Mouse (Mus musculus): Measurements from ENCODE around the gene Krt86. TPM values are rescaled to one million over a fixed set of nuclear protein-coding genes. Genes with fewer than 3 reads are reported as not detected.

Krt86 gene
- polyA plus RNA-seq (2015; fragmentation: Illumina TruSeq; extraction: RNeasy Lipid Tissue Mini Kit (QIAGEN cat#74804); ENCODE audit: insufficient read depth, low replicate concordance), result not detected

GRCm38 (mm10) chr15:101472952-101473528, at the start of gene Krt86:
Krt86 (plus strand) TSS chr15:101473478.

DNA sequence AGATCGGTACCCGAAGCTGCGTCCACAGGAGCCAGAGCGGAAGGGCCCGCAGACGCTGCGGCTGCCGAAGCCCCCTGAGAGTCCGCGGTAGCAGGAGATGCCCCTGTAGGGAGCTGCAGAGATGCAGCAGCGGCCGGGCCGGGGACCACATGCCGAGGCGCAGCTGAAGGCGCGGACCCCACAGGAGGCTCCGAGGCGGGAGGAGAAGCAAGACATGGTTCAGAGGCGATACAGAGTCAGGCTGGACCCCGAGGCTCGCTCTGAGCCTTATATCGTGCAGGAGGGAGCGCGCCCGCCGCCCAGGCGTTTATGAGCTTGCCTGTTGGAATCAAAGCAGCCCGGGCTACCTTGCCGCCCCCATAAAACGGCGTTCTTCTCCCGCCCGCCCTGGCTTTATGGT, 34.7 kb upstream of the Krt86 start, which contains the start of gene Krt87:
Gene Krt87 (minus strand): TSS at position 250 of the 400 bp plus-strand sequence.

DNA sequence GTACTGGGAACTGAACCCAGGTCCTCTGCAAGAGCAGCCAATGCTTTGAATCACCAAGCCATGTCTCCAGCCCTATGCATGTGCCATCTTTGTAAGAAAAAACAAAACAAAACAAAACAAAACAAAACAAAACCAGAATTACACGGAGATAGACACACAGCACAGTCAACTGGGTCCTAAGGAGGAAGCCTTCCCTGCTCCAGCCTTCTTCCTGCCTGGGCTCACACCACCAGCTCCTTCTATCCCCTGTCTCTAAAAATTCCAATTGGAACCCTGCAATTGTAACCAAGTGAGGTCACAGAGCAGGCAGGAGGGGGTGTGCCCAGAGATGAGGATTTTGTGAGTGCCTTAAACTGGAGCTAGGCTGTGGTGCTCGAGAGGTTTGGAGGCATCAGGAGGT, 25.8 kb upstream of the Krt86 start, which contains the start of gene Krt88:
Gene Krt88 (plus strand): TSS at position 301 of the 400 bp plus-strand sequence.

DNA sequence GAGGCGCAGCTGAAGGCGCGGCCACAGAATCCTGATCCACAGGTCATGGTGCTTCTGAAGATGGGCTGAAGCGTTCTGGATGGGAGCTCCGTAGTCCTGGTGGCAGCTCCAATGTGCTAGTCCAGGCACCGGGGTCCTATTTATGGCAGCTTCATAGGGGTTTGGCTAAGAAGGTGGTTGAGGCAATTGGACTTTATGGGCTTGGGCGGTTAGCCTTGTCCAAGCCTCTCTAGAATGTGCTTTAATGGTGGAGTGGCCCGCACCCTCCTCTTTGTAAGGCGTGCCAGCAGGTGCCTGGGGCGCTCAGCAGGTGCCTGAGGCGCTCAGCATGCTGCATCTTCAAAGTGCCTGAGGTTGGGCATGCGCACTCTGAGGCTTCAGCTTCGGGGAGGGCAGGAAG, 9.6 kb upstream of the Krt86 start, which contains the start of gene Krt81:
Gene Krt81 (minus strand): TSS at position 101 of the 400 bp plus-strand sequence.

DNA sequence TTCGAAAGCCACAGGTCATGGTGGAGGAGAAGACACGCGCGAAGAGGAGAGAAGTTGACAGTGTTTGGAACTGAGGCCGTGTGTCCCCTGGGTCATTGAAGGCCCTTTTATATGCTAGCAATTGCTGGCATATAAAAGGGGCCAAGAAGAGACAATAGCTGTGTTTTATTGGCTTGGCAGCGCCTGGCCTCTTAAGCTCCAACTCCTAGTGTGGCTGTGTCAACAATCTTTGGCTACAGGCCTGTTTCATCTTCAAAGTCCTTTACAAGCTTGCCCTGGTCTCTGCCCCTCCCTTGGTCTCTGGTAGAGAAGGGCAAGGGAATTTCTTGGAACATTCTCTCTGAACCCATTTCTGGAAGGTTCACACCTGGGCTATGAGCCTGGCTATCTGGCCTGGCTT, 18.2 kb downstream of the Krt86 start, which contains the start of gene Krt83:
Gene Krt83 (minus strand): TSS at position 82 of the 400 bp plus-strand sequence.

DNA sequence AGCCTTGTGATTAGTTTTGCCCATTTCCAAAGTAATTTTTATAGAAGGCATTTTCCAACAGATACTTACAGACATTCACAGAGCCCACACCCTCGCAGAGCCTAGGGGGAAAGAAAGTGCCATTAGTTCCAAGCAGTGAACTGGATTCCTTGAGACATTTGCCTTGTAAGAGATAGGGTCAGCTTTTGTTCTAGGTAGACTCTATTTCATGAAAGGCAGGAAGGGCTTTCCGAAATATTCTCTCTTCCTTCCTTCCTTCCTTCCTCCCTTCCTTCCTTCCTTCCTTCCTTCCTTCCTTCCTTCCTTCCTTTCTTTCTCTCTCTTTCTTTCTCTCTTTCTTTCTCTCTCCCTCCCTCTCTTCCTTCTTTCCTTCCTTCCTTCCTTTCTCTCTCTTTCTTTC, 43.9 kb downstream of the Krt86 start, which contains the start of gene Gm49425:
Gene Gm49425 (minus strand): TSS at position 101 of the 400 bp plus-strand sequence.

Other genes with a start within 250 kb of the Krt86 start
- 1.1 TPM for gene Grasp, start 249.3 kb upstream of the Krt86 start, polyA plus RNA-seq (2015; fragmentation: Illumina TruSeq; extraction: RNeasy Lipid Tissue Mini Kit (QIAGEN cat#74804); ENCODE audit: insufficient read depth, low replicate concordance)
- gene Nr4a1, start 219.2 kb upstream of the Krt86 start, polyA plus RNA-seq (2015; fragmentation: Illumina TruSeq; extraction: RNeasy Lipid Tissue Mini Kit (QIAGEN cat#74804); ENCODE audit: insufficient read depth, low replicate concordance), result 30.7 TPM
- 6.4 TPM for gene Atg101, start 189.2 kb upstream of the Krt86 start, polyA plus RNA-seq (2015; fragmentation: Illumina TruSeq; extraction: RNeasy Lipid Tissue Mini Kit (QIAGEN cat#74804); ENCODE audit: insufficient read depth, low replicate concordance)
- gene 6030408B16Rik, start 180.3 kb upstream of the Krt86 start, polyA plus RNA-seq (2015; fragmentation: Illumina TruSeq; extraction: RNeasy Lipid Tissue Mini Kit (QIAGEN cat#74804); ENCODE audit: insufficient read depth, low replicate concordance), result not detected
- 6.9 TPM for gene Krt80, start 103.3 kb upstream of the Krt86 start, polyA plus RNA-seq (2015; fragmentation: Illumina TruSeq; extraction: RNeasy Lipid Tissue Mini Kit (QIAGEN cat#74804); ENCODE audit: insufficient read depth, low replicate concordance)
- 1.7 TPM for gene Krt7, start 62.4 kb upstream of the Krt86 start, polyA plus RNA-seq (2015; fragmentation: Illumina TruSeq; extraction: RNeasy Lipid Tissue Mini Kit (QIAGEN cat#74804); ENCODE audit: insufficient read depth, low replicate concordance)
- not detected for gene Krt87, start 34.7 kb upstream of the Krt86 start, polyA plus RNA-seq (2015; fragmentation: Illumina TruSeq; extraction: RNeasy Lipid Tissue Mini Kit (QIAGEN cat#74804); ENCODE audit: insufficient read depth, low replicate concordance)
- gene Krt88, start 25.7 kb upstream of the Krt86 start, polyA plus RNA-seq (2015; fragmentation: Illumina TruSeq; extraction: RNeasy Lipid Tissue Mini Kit (QIAGEN cat#74804); ENCODE audit: insufficient read depth, low replicate concordance), result not detected
- gene Krt81, start 9.7 kb upstream of the Krt86 start, polyA plus RNA-seq (2015; fragmentation: Illumina TruSeq; extraction: RNeasy Lipid Tissue Mini Kit (QIAGEN cat#74804); ENCODE audit: insufficient read depth, low replicate concordance), result not detected
- gene Krt83, start 18.0 kb downstream of the Krt86 start, polyA plus RNA-seq (2015; fragmentation: Illumina TruSeq; extraction: RNeasy Lipid Tissue Mini Kit (QIAGEN cat#74804); ENCODE audit: insufficient read depth, low replicate concordance), result not detected
- not detected for gene Gm49425, start 43.8 kb downstream of the Krt86 start, polyA plus RNA-seq (2015; fragmentation: Illumina TruSeq; extraction: RNeasy Lipid Tissue Mini Kit (QIAGEN cat#74804); ENCODE audit: insufficient read depth, low replicate concordance)
- not detected for gene Krt84, start 59.3 kb downstream of the Krt86 start, polyA plus RNA-seq (2015; fragmentation: Illumina TruSeq; extraction: RNeasy Lipid Tissue Mini Kit (QIAGEN cat#74804); ENCODE audit: insufficient read depth, low replicate concordance)
- gene Krt82, start 77.2 kb downstream of the Krt86 start, polyA plus RNA-seq (2015; fragmentation: Illumina TruSeq; extraction: RNeasy Lipid Tissue Mini Kit (QIAGEN cat#74804); ENCODE audit: insufficient read depth, low replicate concordance), result not detected
- not detected for gene Krt90, start 89.5 kb downstream of the Krt86 start, polyA plus RNA-seq (2015; fragmentation: Illumina TruSeq; extraction: RNeasy Lipid Tissue Mini Kit (QIAGEN cat#74804); ENCODE audit: insufficient read depth, low replicate concordance)
- not detected for gene Krt75, start 100.4 kb downstream of the Krt86 start, polyA plus RNA-seq (2015; fragmentation: Illumina TruSeq; extraction: RNeasy Lipid Tissue Mini Kit (QIAGEN cat#74804); ENCODE audit: insufficient read depth, low replicate concordance)
- gene Gm5414, start 154.7 kb downstream of the Krt86 start, polyA plus RNA-seq (2015; fragmentation: Illumina TruSeq; extraction: RNeasy Lipid Tissue Mini Kit (QIAGEN cat#74804); ENCODE audit: insufficient read depth, low replicate concordance), result not detected
- not detected for gene Gm5478, start 173.9 kb downstream of the Krt86 start, polyA plus RNA-seq (2015; fragmentation: Illumina TruSeq; extraction: RNeasy Lipid Tissue Mini Kit (QIAGEN cat#74804); ENCODE audit: insufficient read depth, low replicate concordance)
- gene Krt6b, start 206.8 kb downstream of the Krt86 start, polyA plus RNA-seq (2015; fragmentation: Illumina TruSeq; extraction: RNeasy Lipid Tissue Mini Kit (QIAGEN cat#74804); ENCODE audit: insufficient read depth, low replicate concordance), result not detected
- not detected for gene Krt6a, start 220.8 kb downstream of the Krt86 start, polyA plus RNA-seq (2015; fragmentation: Illumina TruSeq; extraction: RNeasy Lipid Tissue Mini Kit (QIAGEN cat#74804); ENCODE audit: insufficient read depth, low replicate concordance)
- gene Krt5, start 239.4 kb downstream of the Krt86 start, polyA plus RNA-seq (2015; fragmentation: Illumina TruSeq; extraction: RNeasy Lipid Tissue Mini Kit (QIAGEN cat#74804); ENCODE audit: insufficient read depth, low replicate concordance), result not detected